Mouse (Mus musculus) testis, adult 2 months (tissue): ENCODE data around the gene Ap2a2.

Experiments used
- CTCF ChIP-seq: fragments of 200-500 bp; IDR thresholded peaks from 2 replicates; pipeline ENCODE4 v1.5.1; 2012; ENCODE audit warnings: low read depth, mild to moderate bottlenecking, inconsistent platforms, low read length, moderate library complexity; ENCODE audit not compliant: control insufficient read depth, insufficient read depth, insufficient replicate concordance
- POLR2A ChIP-seq: fragments of 200-500 bp; IDR thresholded peaks from 2 replicates; pipeline ENCODE4 v1.6.1; 2012; ENCODE audit warnings: low read depth, mild to moderate bottlenecking, inconsistent platforms, low read length, moderate library complexity; ENCODE audit not compliant: control insufficient read depth

- TF ChIP-seq POLR2A (no peak), CTCF (no peak)
Measured at GRCm38 (mm10) chr7:141660346-141660745, 98.4 kb downstream of the Ap2a2 start.
